Mouse (Mus musculus) kidney, postnatal 14 days (tissue): ENCODE results near the gene Cct8.

Experiments
- DNase-seq: peaks from one replicate; pipeline ENCODE4 v3.0.0; 2022; ENCODE audit warnings: mixed read lengths

The Cct8 gene

DNA sequence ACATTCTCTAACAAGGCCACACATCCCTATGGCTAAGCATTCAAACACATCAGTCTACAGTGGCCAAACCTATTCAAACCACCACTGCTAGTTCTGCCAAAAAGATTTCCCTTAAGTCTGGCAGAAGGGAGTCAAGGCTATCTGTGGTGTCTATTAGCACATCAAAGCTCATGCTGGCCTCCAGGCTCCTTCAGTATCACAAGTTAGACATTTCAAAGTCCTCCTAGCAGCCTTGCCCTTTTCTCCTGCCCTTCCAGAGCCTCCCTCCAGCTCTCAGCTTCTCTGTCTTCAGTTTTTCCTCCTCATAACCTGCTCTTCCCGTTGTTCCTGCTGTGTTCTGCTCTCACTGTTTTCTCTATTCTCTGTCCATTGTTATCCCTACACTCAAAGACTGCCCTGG is 51.6 kb downstream of the Cct8 start:
- DNase-seq = no peak

DNA sequence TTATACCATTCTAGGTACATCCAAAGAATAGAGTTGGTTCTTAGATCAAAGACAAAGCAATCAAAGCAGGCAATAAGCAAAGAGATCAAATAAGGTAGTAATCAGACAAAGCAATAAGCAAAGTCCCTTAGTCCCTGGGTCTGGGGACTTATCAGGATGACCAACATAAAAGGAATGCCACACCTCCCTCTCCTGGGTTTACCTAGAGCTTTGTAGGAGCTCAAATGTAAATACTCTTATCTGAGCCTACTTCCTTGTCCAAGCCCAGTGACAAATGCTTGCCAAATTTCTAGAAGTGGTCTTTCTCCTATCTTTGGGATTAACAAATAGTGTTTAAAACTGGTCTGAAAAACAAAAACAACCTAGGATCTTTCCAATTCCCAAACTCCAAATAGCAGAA is 52.4 kb downstream of the Cct8 start:
- no peak for DNase-seq

DNA sequence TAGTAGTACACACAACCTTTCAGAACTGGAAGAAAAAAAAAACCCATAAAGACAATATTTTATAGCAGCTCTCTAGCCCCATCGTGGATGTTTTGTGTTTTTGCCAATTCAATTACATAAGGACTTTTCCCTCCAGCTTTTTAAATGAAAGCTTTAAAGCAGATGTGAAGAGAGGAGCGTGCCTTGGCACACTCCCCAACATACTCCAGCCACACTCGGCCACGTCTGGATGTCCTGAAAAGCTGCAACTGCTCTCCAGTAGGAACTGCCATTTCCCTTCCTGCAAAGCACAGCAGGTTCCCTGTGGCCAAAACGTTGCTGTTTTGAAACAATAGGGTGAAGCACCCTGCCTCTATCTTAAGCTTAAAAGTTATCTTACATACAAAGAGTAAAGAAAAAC is 53.4 kb downstream of the Cct8 start:
- DNase-seq = no peak

DNA sequence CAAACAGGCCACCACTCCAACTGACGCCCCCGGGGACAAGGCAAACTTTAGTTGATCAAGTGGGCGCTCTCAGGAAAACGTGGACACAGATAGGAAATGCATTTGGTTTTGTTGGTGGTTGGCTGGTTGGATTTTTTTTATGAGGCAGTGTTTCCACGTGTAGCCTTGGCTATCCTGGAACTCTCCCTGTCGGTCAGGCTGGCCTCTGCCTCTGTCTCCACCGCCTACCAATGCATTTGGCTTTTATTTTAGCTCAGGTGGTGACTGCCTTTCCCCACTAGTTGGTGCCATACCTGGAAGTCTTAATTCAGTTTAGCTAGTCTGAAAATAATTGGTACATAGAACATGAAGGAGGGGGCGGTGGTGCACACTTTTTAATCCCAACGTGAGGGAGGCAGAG is 54.6 kb downstream of the Cct8 start:
- peak; percentile 50 for DNase-seq

DNA sequence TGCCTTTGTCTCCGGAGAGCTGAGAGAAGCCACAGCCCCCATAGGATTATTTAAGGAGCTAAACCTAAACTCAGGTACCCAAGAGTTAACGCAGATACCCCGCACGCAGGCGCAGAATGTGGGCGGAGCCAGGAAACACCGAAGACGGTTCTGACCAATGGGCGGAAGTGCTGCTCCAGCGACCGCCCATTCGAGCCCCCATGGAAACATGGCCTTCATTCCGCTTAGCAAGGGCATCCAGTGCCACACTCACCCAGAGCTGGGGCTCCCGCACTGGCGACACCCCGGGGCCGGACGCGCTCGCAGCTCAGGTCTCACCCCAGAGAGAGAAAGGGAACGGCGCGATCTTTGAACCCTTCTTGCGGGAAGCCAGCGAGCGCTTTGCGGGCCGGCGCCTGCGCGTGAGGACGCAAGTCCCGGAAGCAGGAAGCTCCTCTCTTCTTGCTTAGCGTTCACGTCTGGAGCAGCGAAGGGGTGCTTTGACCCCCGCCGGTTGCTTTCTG is 55.4 kb downstream of the Cct8 start, which contains the start of gene Rwdd2b:
TSS of gene Rwdd2b (minus strand) at position 390 of the 503 bp plus-strand sequence.
- peak; percentile 96 for DNase-seq

DNA sequence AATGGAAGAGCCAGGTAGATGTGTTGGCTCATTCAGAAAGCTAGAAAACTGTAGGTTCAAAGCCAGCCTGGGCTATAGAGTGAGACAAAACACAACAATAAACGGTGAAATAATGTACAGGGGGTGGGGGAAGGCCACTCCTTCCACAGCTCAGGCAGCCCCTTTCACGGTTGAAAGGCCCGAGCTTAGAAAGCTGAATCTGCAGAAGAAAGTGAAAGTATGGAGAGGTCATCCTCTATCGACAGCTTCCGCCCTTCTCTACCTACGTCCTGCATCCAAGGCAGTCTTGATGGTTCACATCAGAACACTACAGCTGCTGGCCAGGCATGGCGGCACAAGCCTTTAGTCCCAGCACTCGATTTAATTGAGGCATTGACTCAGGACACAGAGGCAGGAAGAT is 57.0 kb downstream of the Cct8 start:
- DNase-seq = no peak

DNA sequence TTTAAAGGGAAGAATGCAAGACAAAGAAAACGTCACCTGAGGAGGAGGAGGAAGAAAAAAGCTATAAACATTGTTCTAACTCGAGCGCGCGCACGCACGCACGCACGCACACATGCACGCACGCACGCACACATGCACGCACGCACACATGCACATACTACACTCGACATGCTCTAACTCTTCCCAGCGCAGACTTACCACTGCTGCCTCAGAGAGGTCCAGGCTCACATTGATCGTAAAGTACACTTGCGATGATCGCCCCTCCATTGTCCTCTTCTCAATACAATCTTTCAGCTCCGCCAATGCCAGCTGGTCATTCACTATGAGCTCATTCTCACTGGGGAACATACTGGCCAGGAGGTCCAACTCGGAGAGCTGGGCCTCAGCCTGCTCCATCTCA is 58.6 kb downstream of the Cct8 start:
- no peak for DNase-seq

DNA sequence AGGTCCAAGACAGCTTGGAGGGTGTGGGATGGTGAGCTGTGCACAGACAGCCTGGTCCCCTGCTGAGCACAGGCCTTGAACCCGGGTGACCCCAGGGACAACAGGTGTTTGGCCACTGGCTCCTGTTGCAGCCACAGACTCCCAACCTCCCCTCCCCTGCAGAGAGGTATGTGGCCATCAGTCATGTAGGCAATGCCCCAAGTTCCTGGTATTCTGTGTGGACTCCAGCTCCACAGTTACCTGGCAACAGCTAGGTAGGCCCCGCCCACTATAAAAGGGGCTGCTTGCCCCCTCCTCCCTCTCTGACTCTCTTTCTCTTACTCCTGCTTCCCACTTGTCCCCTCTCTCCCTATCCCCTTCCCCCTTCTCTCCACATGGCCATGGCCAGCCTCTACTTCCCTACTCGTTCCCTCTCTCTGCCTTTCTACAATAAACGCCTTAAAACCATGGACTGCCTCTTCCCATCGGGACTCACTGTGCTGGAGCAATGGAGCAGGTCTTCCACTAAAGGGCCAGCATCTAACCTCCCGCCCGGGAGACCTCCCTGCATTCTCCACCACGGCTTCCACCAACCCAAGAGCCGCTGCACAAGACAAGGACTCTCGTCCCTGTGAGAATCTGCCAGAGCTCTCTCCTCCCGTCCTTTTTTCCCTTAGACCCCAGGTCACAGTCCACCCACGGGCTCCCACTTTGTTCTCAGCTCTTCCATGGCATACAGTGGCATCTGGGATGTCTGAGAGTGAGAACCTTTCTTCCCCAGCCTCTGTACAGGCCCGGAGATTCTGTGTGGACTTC is 60.1 kb downstream of the Cct8 start:
- no peak for DNase-seq

DNA sequence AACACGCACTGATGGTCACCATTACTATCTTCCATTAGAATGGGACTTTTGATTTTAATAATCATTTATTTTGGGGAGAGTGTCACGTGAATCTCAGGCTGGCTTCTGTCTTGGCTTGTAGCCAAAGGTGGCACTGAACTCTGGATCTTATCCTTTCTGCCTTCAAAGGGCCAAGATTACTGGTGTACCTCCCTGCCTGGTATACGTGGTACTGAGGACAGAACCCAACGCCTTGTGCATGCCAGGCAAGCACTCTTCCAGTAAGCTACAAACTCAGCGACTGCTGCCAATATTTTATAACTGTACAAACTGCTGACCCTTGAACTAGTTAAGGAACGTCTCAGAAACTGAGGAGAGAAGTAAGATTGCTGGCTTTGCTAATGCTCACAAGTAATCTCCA is 60.7 kb downstream of the Cct8 start:
- DNase-seq = peak; percentile 50

DNA sequence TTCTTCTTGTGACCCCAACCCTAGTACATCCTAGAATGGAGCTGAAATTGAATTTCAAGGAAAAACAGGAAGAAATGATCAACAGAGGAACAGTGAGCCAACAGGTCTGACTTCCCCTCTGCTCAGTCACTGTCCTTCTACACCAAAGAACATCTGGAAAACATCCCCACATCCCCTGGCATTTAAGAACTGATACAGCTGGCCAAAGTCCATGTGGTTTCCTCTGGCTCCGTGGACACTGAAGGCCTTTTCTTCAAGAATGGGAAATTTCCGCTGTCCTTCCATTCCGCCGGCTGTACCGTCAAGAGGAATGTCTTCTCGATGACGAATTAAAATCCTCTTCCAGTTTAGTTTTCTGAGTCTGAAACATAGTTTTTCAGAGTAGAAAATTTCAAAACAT is 61.4 kb downstream of the Cct8 start:
- DNase-seq = no peak
